Mouse (Mus musculus) ES-E14 (cell line): ENCODE results near the gene Gm49395. TPM values are rescaled to one million over a fixed set of nuclear protein-coding genes. Genes with fewer than 3 reads are reported as not detected.

ENCODE experiments used
- DNase-seq: peaks from one replicate; pipeline ENCODE4 v3.0.0-alpha.2; 2013; ENCODE audit warnings: low read depth, low spot score
- H3K27ac ChIP-seq: 2 replicates; pipeline ENCODE4 v1.5.1; 2012; ENCODE audit warnings: low read depth, mild to moderate bottlenecking, low read length, moderate library complexity, mixed read lengths; ENCODE audit not compliant: poor library complexity, insufficient read depth, severe bottlenecking
- H3K36me3 ChIP-seq: 2 replicates; pipeline ENCODE4 v1.6.1; 2012; ENCODE audit warnings: mild to moderate bottlenecking, low read length, moderate library complexity, mixed read lengths; ENCODE audit not compliant: control insufficient read depth, poor library complexity, insufficient read depth, severe bottlenecking
- H3K4me1 ChIP-seq, 2 experiments: fragments of 150-350 bp in 1 of 2; sonication (generic) in 1 of 2; 2 replicates each; pipeline ENCODE4 v1.6.1; 2012; ENCODE audit warnings: low read length in 2 of 2, mild to moderate bottlenecking in 1 of 2, mixed read lengths in 1 of 2; ENCODE audit not compliant: control insufficient read depth in 2 of 2, insufficient read depth in 2 of 2, poor library complexity in 1 of 2
- H3K4me3 ChIP-seq, 2 experiments: fragments of 150-350 bp in 1 of 2; sonication (generic) in 1 of 2; 2 replicates each; pipeline ENCODE4 v1.5.1; 2012; ENCODE audit warnings: low read length in 2 of 2, low read depth in 1 of 2, mild to moderate bottlenecking in 1 of 2, mixed read lengths in 1 of 2; ENCODE audit not compliant: insufficient read depth in 1 of 2, poor library complexity in 1 of 2, severe bottlenecking in 1 of 2
- H3K9ac ChIP-seq: 2 replicates; pipeline ENCODE4 v1.6.1; 2012; ENCODE audit warnings: low read depth, mild to moderate bottlenecking, low read length, mixed read lengths; ENCODE audit not compliant: poor library complexity, insufficient read depth, severe bottlenecking
- H3K9me3 ChIP-seq: fragments of 150-350 bp; sonication (generic); 2 replicates; pipeline ENCODE4 v1.6.1; 2012; ENCODE audit warnings: low read depth, mild to moderate bottlenecking, low read length; ENCODE audit not compliant: control insufficient read depth, insufficient read depth
- CHD2 ChIP-seq: IDR thresholded peaks from 2 replicates; pipeline ENCODE4 v1.6.1; 2014; ENCODE audit warnings: mild to moderate bottlenecking, low read depth, low read length, inconsistent platforms
- HCFC1 ChIP-seq: IDR thresholded peaks from 2 replicates; pipeline ENCODE4 v1.6.1; 2012; ENCODE audit warnings: low read length, inconsistent platforms, borderline replicate concordance; ENCODE audit not compliant: insufficient read depth
- MAFK ChIP-seq: IDR thresholded peaks from 2 replicates; pipeline ENCODE4 v1.6.1; 2014; ENCODE audit warnings: mild to moderate bottlenecking, low read depth, low read length, inconsistent platforms; ENCODE audit not compliant: insufficient read depth
- ZC3H11A ChIP-seq: IDR thresholded peaks from 2 replicates; pipeline ENCODE4 v1.6.1; 2012; ENCODE audit warnings: low read depth, mild to moderate bottlenecking, inconsistent platforms, low read length, borderline replicate concordance
- ZNF384 ChIP-seq: IDR thresholded peaks from 2 replicates; pipeline ENCODE4 v1.6.1; 2012; ENCODE audit warnings: low read depth, low read length, inconsistent platforms
- in situ Hi-C, 2 experiments: fragments of 600-800 bp; cut with MboI; formaldehyde crosslinking; loops; one replicate each; pipeline ENCODE4 v1.15.1; 2025; ENCODE audit warnings: low sequenced_read_pairs in 2 of 2, inconsistent platforms in 1 of 2; ENCODE audit not compliant: unreplicated experiment in 2 of 2
- total RNA-seq: library from RNA; depleted of rRNA; stranded (reverse); fragments of 300-350 nt; gene quantifications from 2 replicates; pipeline ENCODE4 v1.2.3, GENCODE M21; 2012

The Gm49395 gene
- total RNA-seq, 1 experiment, result 4.8 TPM

- no peaks in the 10 kb centered on the region for H3K36me3 ChIP-seq
- H3K27ac ChIP-seq, result no peak overlapping the region
- DNase-seq, result no peak
- in situ Hi-C loops, result no loop called here
- H3K4me3 ChIP-seq, result no peak overlapping the region
- H3K4me1 ChIP-seq, result no peaks in the 10 kb centered on the region
- no peak for TF ChIP-seq MAFK
- no peak for TF ChIP-seq CHD2
- TF ChIP-seq HCFC1, result no peak
- TF ChIP-seq ZNF384, result no peak
- no peak for TF ChIP-seq ZC3H11A
- no peak overlapping the region for H3K9ac ChIP-seq
- no peaks in the 10 kb centered on the region for H3K9me3 ChIP-seq
These were observed 40.3 kb upstream of the Gm49395 start for GRCm38 (mm10) chr13:115142066-115142465.

GRCm38 (mm10) chr13:115138513-115138912 lies 36.8 kb upstream of the Gm49395 start:
- H3K27ac ChIP-seq, result no peak overlapping the region
- no peak for DNase-seq
- H3K4me1 ChIP-seq, result no peaks in the 10 kb centered on the region
- in situ Hi-C loops, result no loop called here
- no peak overlapping the region for H3K9ac ChIP-seq
- no peaks in the 10 kb centered on the region for H3K9me3 ChIP-seq
- no peak overlapping the region for H3K4me3 ChIP-seq
- no peaks in the 10 kb centered on the region for H3K36me3 ChIP-seq
- TF ChIP-seq ZNF384, result no peak
- TF ChIP-seq ZC3H11A, result no peak
- TF ChIP-seq CHD2, result no peak
- TF ChIP-seq MAFK, result no peak
- TF ChIP-seq HCFC1, result no peak

GRCm38 (mm10) chr13:115136761-115137160 lies 35.0 kb upstream of the Gm49395 start:
- no peak overlapping the region for H3K4me3 ChIP-seq
- no peaks in the 10 kb centered on the region for H3K4me1 ChIP-seq
- no peak for DNase-seq
- no peak overlapping the region for H3K27ac ChIP-seq
- in situ Hi-C loops, result no loop called here
- TF ChIP-seq HCFC1, result no peak
- no peak for TF ChIP-seq ZNF384
- no peak for TF ChIP-seq ZC3H11A
- no peak for TF ChIP-seq CHD2
- TF ChIP-seq MAFK, result no peak
- H3K9me3 ChIP-seq, result no peaks in the 10 kb centered on the region
- H3K36me3 ChIP-seq, result no peaks in the 10 kb centered on the region
- no peak overlapping the region for H3K9ac ChIP-seq

- in situ Hi-C loops, result no loop called here
- Histone ChIP-seq H3K36me3 (no peaks in the 10 kb centered on the region), H3K4me3 (no peak overlapping the region), H3K9ac (no peak overlapping the region; the same call in 1 of the 2 replicates), H3K9me3 (no peaks in the 10 kb centered on the region), H3K27ac (no peak overlapping the region), H3K4me1 (no peaks in the 10 kb centered on the region)
- TF ChIP-seq HCFC1, result no peak
- no peak for TF ChIP-seq ZNF384
- no peak for TF ChIP-seq MAFK
- TF ChIP-seq CHD2, result no peak
- TF ChIP-seq ZC3H11A, result no peak
- DNase-seq, result no peak
These were observed 30.7 kb upstream of the Gm49395 start for GRCm38 (mm10) chr13:115132435-115132834.

GRCm38 (mm10) chr13:115131381-115131780 lies 29.7 kb upstream of the Gm49395 start:
- Histone ChIP-seq H3K9ac (no peak overlapping the region), H3K4me1 (no peaks in the 10 kb centered on the region), H3K4me3 (no peak overlapping the region), H3K9me3 (no peaks in the 10 kb centered on the region), H3K36me3 (no peaks in the 10 kb centered on the region), H3K27ac (no peak overlapping the region)
- DNase-seq, result no peak
- TF ChIP-seq ZC3H11A (no peak), ZNF384 (no peak), CHD2 (no peak), MAFK (no peak), HCFC1 (no peak)
- in situ Hi-C loops, result no loop called here
